Mouse (Mus musculus): ENCODE results near the gene Ccnd3. TPM values are rescaled to one million over a fixed set of nuclear protein-coding genes. Genes with fewer than 3 reads are reported as not detected.

Gene Ccnd3
- polyA plus RNA-seq, 1 experiment from 2014 or later: 371 TPM

GRCm38 (mm10) chr17:47529595-47529994, 24.7 kb downstream of the Ccnd3 start:
- H3K9ac ChIP-seq (ENCODE audit: low read depth, low read length): no peak overlapping the region
- H3K9me3 ChIP-seq (ENCODE audit: control insufficient read depth, low read length): no peaks in the 10 kb centered on the region
- no peak for ATAC-seq
- no peaks in the 10 kb centered on the region for H3K27me3 ChIP-seq (replicated peaks; ENCODE audit: control insufficient read depth, insufficient read depth, low read length)
- H3K36me3 ChIP-seq (ENCODE audit: control insufficient read depth, insufficient read depth, low read length): no peaks in the 10 kb centered on the region
- no peak overlapping the region for H3K27ac ChIP-seq (ENCODE audit: low read length)
- no peak overlapping the region for H3K4me3 ChIP-seq (ENCODE audit: low read length)
- H3K4me2 ChIP-seq (ENCODE audit: low read depth, low read length): no peak overlapping the region
- peaks cover 19% of the 10 kb centered on the region for H3K4me1 ChIP-seq (ENCODE audit: control insufficient read depth, insufficient read depth, low read length)
- 92% methylated on average over 11 of the region's 11 CpGs for WGBS

- no peak overlapping the region for H3K4me2 ChIP-seq (ENCODE audit: low read depth, low read length)
- WGBS: 71% methylated on average over 10 of the region's 10 CpGs
- no peaks in the 10 kb centered on the region for H3K36me3 ChIP-seq (ENCODE audit: control insufficient read depth, insufficient read depth, low read length)
- H3K4me1 ChIP-seq (ENCODE audit: control insufficient read depth, insufficient read depth, low read length): peaks cover 22% of the 10 kb centered on the region
- no peak overlapping the region for H3K9ac ChIP-seq (ENCODE audit: low read depth, low read length)
- H3K27me3 ChIP-seq (replicated peaks; ENCODE audit: control insufficient read depth, insufficient read depth, low read length): no peaks in the 10 kb centered on the region
- no peaks in the 10 kb centered on the region for H3K9me3 ChIP-seq (ENCODE audit: control insufficient read depth, low read length)
- H3K4me3 ChIP-seq (ENCODE audit: low read length): no peak overlapping the region
- no peak overlapping the region for H3K27ac ChIP-seq (ENCODE audit: low read length)
- no peak for ATAC-seq
Measured at GRCm38 (mm10) chr17:47531387-47531818, 26.6 kb downstream of the Ccnd3 start.

- H3K4me2 ChIP-seq (ENCODE audit: low read depth, low read length): no peak overlapping the region
- H3K4me3 ChIP-seq (ENCODE audit: low read length): no peak overlapping the region
- peaks cover 15% of the 10 kb centered on the region for H3K4me1 ChIP-seq (ENCODE audit: control insufficient read depth, insufficient read depth, low read length)
- ATAC-seq: no peak
- no peak overlapping the region for H3K9ac ChIP-seq (ENCODE audit: low read depth, low read length)
- no peaks in the 10 kb centered on the region for H3K27me3 ChIP-seq (replicated peaks; ENCODE audit: control insufficient read depth, insufficient read depth, low read length)
- no peak overlapping the region for H3K27ac ChIP-seq (ENCODE audit: low read length)
- WGBS: 92% methylated on average over 5 of the region's 5 CpGs
- no peaks in the 10 kb centered on the region for H3K9me3 ChIP-seq (ENCODE audit: control insufficient read depth, low read length)
- no peaks in the 10 kb centered on the region for H3K36me3 ChIP-seq (ENCODE audit: control insufficient read depth, insufficient read depth, low read length)
Measured at GRCm38 (mm10) chr17:47532364-47532763, 27.5 kb downstream of the Ccnd3 start.

- Histone ChIP-seq H3K9ac (ENCODE audit: low read depth, low read length) (no peak overlapping the region), H3K4me3 (ENCODE audit: low read length) (no peak overlapping the region), H3K9me3 (ENCODE audit: control insufficient read depth, low read length) (no peaks in the 10 kb centered on the region), H3K4me2 (ENCODE audit: low read depth, low read length) (no peak overlapping the region), H3K36me3 (ENCODE audit: control insufficient read depth, insufficient read depth, low read length) (no peaks in the 10 kb centered on the region), H3K27me3 (replicated peaks; ENCODE audit: control insufficient read depth, insufficient read depth, low read length) (no peaks in the 10 kb centered on the region), H3K27ac (ENCODE audit: low read length) (no peak overlapping the region), H3K4me1 (ENCODE audit: control insufficient read depth, insufficient read depth, low read length) (peaks cover 3% of the 10 kb centered on the region; the same call in 1 of the 2 replicates)
- ATAC-seq: no peak
- 95% methylated on average over 13 of the region's 13 CpGs for WGBS
Measured at GRCm38 (mm10) chr17:47533691-47534090, 28.8 kb downstream of the Ccnd3 start.

GRCm38 (mm10) chr17:47535812-47536236, 31.0 kb downstream of the Ccnd3 start:
- Histone ChIP-seq H3K4me2 (ENCODE audit: low read depth, low read length) (no peak overlapping the region), H3K27ac (ENCODE audit: low read length) (no peak overlapping the region), H3K36me3 (ENCODE audit: control insufficient read depth, insufficient read depth, low read length) (no peaks in the 10 kb centered on the region), H3K9ac (ENCODE audit: low read depth, low read length) (no peak overlapping the region), H3K27me3 (replicated peaks; ENCODE audit: control insufficient read depth, insufficient read depth, low read length) (no peaks in the 10 kb centered on the region), H3K4me1 (ENCODE audit: control insufficient read depth, insufficient read depth, low read length) (peaks cover 3% of the 10 kb centered on the region; the same call in 1 of the 2 replicates), H3K9me3 (ENCODE audit: control insufficient read depth, low read length) (no peaks in the 10 kb centered on the region), H3K4me3 (ENCODE audit: low read length) (no peak overlapping the region)
- ATAC-seq: peak; percentile 86
- WGBS: 61% methylated on average over 9 of the region's 9 CpGs

- H3K27me3 ChIP-seq (replicated peaks; ENCODE audit: control insufficient read depth, insufficient read depth, low read length): no peaks in the 10 kb centered on the region
- ATAC-seq: no peak
- no peaks in the 10 kb centered on the region for H3K9me3 ChIP-seq (ENCODE audit: control insufficient read depth, low read length)
- no peak overlapping the region for H3K27ac ChIP-seq (ENCODE audit: low read length)
- peaks cover 9% of the 10 kb centered on the region; the same call in 1 of the 2 replicates for H3K4me1 ChIP-seq (ENCODE audit: control insufficient read depth, insufficient read depth, low read length)
- no peaks in the 10 kb centered on the region for H3K36me3 ChIP-seq (ENCODE audit: control insufficient read depth, insufficient read depth, low read length)
- no peak overlapping the region for H3K4me3 ChIP-seq (ENCODE audit: low read length)
- 79% methylated on average over 3 of the region's 3 CpGs for whole genome bisulfite sequencing
- no peak overlapping the region for H3K4me2 ChIP-seq (ENCODE audit: low read depth, low read length)
- no peak overlapping the region for H3K9ac ChIP-seq (ENCODE audit: low read depth, low read length)
Measured at GRCm38 (mm10) chr17:47538049-47538448, 33.2 kb downstream of the Ccnd3 start.

- Histone ChIP-seq H3K27ac (ENCODE audit: low read length) (no peak overlapping the region), H3K9me3 (ENCODE audit: control insufficient read depth, low read length) (no peaks in the 10 kb centered on the region), H3K4me2 (ENCODE audit: low read depth, low read length) (no peak overlapping the region), H3K4me1 (ENCODE audit: control insufficient read depth, insufficient read depth, low read length) (peaks cover 9% of the 10 kb centered on the region; the same call in 1 of the 2 replicates), H3K4me3 (ENCODE audit: low read length) (no peak overlapping the region), H3K36me3 (ENCODE audit: control insufficient read depth, insufficient read depth, low read length) (no peaks in the 10 kb centered on the region), H3K9ac (ENCODE audit: low read depth, low read length) (no peak overlapping the region), H3K27me3 (replicated peaks; ENCODE audit: control insufficient read depth, insufficient read depth, low read length) (no peaks in the 10 kb centered on the region)
- WGBS: 88% methylated on average over 4 of the region's 4 CpGs
- ATAC-seq: no peak
Measured at GRCm38 (mm10) chr17:47539128-47539527, 34.3 kb downstream of the Ccnd3 start.

GRCm38 (mm10) chr17:47542061-47542460, 37.2 kb downstream of the Ccnd3 start:
- Histone ChIP-seq H3K4me1 (ENCODE audit: control insufficient read depth, insufficient read depth, low read length) (peaks cover 6% of the 10 kb centered on the region; the same call in 1 of the 2 replicates), H3K27me3 (replicated peaks; ENCODE audit: control insufficient read depth, insufficient read depth, low read length) (no peaks in the 10 kb centered on the region), H3K27ac (ENCODE audit: low read length) (no peak overlapping the region), H3K36me3 (ENCODE audit: control insufficient read depth, insufficient read depth, low read length) (no peaks in the 10 kb centered on the region), H3K9me3 (ENCODE audit: control insufficient read depth, low read length) (no peaks in the 10 kb centered on the region), H3K4me2 (ENCODE audit: low read depth, low read length) (no peak overlapping the region), H3K4me3 (ENCODE audit: low read length) (no peak overlapping the region), H3K9ac (ENCODE audit: low read depth, low read length) (no peak overlapping the region)
- no peak; the same call in 1 of the 2 replicates for ATAC-seq
- WGBS: 75% methylated on average over 5 of the region's 5 CpGs

- WGBS: 66% methylated on average over 7 of the region's 7 CpGs
Measured at GRCm38 (mm10) chr17:47543051-47543650, 38.3 kb downstream of the Ccnd3 start.

GRCm38 (mm10) chr17:47545154-47545553, 40.3 kb downstream of the Ccnd3 start:
- Histone ChIP-seq H3K4me1 (ENCODE audit: control insufficient read depth, insufficient read depth, low read length) (peaks cover 6% of the 10 kb centered on the region; the same call in 1 of the 2 replicates), H3K27me3 (replicated peaks; ENCODE audit: control insufficient read depth, insufficient read depth, low read length) (no peaks in the 10 kb centered on the region), H3K9ac (ENCODE audit: low read depth, low read length) (no peak overlapping the region), H3K4me3 (ENCODE audit: low read length) (no peak overlapping the region), H3K9me3 (ENCODE audit: control insufficient read depth, low read length) (no peaks in the 10 kb centered on the region), H3K4me2 (ENCODE audit: low read depth, low read length) (no peak overlapping the region), H3K36me3 (ENCODE audit: control insufficient read depth, insufficient read depth, low read length) (no peaks in the 10 kb centered on the region), H3K27ac (ENCODE audit: low read length) (no peak overlapping the region)
- no peak for ATAC-seq
- 89% methylated on average over 12 of the region's 12 CpGs for WGBS

More at GRCm38 (mm10) chr17:47543051-47543650, 38.3 kb downstream of the Ccnd3 start:
- H3K9me3 ChIP-seq (ENCODE audit: control insufficient read depth, low read length): no peaks in the 10 kb centered on the region
- H3K4me3 ChIP-seq (ENCODE audit: low read length): no peak overlapping the region
- no peak for ATAC-seq
- peaks cover 6% of the 10 kb centered on the region; the same call in 1 of the 2 replicates for H3K4me1 ChIP-seq (ENCODE audit: control insufficient read depth, insufficient read depth, low read length)
- H3K36me3 ChIP-seq (ENCODE audit: control insufficient read depth, insufficient read depth, low read length): no peaks in the 10 kb centered on the region
- H3K9ac ChIP-seq (ENCODE audit: low read depth, low read length): no peak overlapping the region
- H3K27ac ChIP-seq (ENCODE audit: low read length): no peak overlapping the region
- H3K27me3 ChIP-seq (replicated peaks; ENCODE audit: control insufficient read depth, insufficient read depth, low read length): no peaks in the 10 kb centered on the region
- H3K4me2 ChIP-seq (ENCODE audit: low read depth, low read length): no peak overlapping the region
